Mouse (Mus musculus): ENCODE data around the gene Crim1.

The Crim1 gene

GRCm38 (mm10) chr17:78379079-78379729 lies 179.2 kb downstream of the Crim1 start:
- no peak for DNase-seq (ENCODE audit: low read depth)

GRCm38 (mm10) chr17:78379730-78380245 lies 179.7 kb downstream of the Crim1 start:
- DNase-seq (ENCODE audit: low read depth), result no peak

- no peak for DNase-seq (ENCODE audit: low read depth)
These were observed 182.3 kb downstream of the Crim1 start for GRCm38 (mm10) chr17:78382321-78382720.

- no peak for DNase-seq (ENCODE audit: low read depth)
These were observed 187.6 kb downstream of the Crim1 start for GRCm38 (mm10) chr17:78387665-78388064.

GRCm38 (mm10) chr17:78388101-78388847 lies 188.2 kb downstream of the Crim1 start:
- no peak for DNase-seq (ENCODE audit: low read depth)

GRCm38 (mm10) chr17:78389573-78389972 lies 189.5 kb downstream of the Crim1 start:
- no peak for DNase-seq (ENCODE audit: low read depth)

- DNase-seq (ENCODE audit: low read depth), result no peak
These were observed 192.5 kb downstream of the Crim1 start for GRCm38 (mm10) chr17:78392401-78393087.

GRCm38 (mm10) chr17:78400130-78400840 lies 200.2 kb downstream of the Crim1 start:
- DNase-seq (ENCODE audit: low read depth), result no peak

- DNase-seq (ENCODE audit: low read depth), result no peak
These were observed 201.3 kb downstream of the Crim1 start for GRCm38 (mm10) chr17:78401311-78401710.

- no peak for DNase-seq (ENCODE audit: low read depth)
These were observed 201.7 kb downstream of the Crim1 start for GRCm38 (mm10) chr17:78401713-78402112.

- no peak for DNase-seq (ENCODE audit: low read depth)
These were observed 202.1 kb downstream of the Crim1 start for GRCm38 (mm10) chr17:78402174-78402573.

GRCm38 (mm10) chr17:78403229-78403628 lies 203.2 kb downstream of the Crim1 start:
- no peak for DNase-seq (ENCODE audit: low read depth)

- DNase-seq (ENCODE audit: low read depth), result no peak
These were observed 203.8 kb downstream of the Crim1 start for GRCm38 (mm10) chr17:78403804-78404203.

GRCm38 (mm10) chr17:78405336-78405735 lies 205.3 kb downstream of the Crim1 start:
- no peak for DNase-seq (ENCODE audit: low read depth)

GRCm38 (mm10) chr17:78406854-78407253 lies 206.8 kb downstream of the Crim1 start:
- DNase-seq (ENCODE audit: low read depth), result no peak

- DNase-seq (ENCODE audit: low read depth), result no peak
These were observed 207.5 kb downstream of the Crim1 start for GRCm38 (mm10) chr17:78407581-78407980.

GRCm38 (mm10) chr17:78408386-78408785 lies 208.3 kb downstream of the Crim1 start:
- peak; percentile 79 for DNase-seq (ENCODE audit: low read depth)

- DNase-seq (ENCODE audit: low read depth), result peak; percentile 67
These were observed 209.9 kb downstream of the Crim1 start for GRCm38 (mm10) chr17:78409900-78410299.

GRCm38 (mm10) chr17:78415255-78415654 lies 215.2 kb downstream of the Crim1 start:
- DNase-seq (ENCODE audit: low read depth), result no peak

- DNase-seq (ENCODE audit: low read depth), result peak; percentile 54
These were observed 217.6 kb downstream of the Crim1 start, which contains the start of gene Fez2 for GRCm38 (mm10) chr17:78417381-78418281. TSS of gene Fez2 (minus strand) at chr17:78418152.

GRCm38 (mm10) chr17:78419216-78419615 lies 219.2 kb downstream of the Crim1 start:
- DNase-seq (ENCODE audit: low read depth), result no peak
